Mouse (Mus musculus): ENCODE measurements around the gene Tob2.

Gene Tob2

DNA sequence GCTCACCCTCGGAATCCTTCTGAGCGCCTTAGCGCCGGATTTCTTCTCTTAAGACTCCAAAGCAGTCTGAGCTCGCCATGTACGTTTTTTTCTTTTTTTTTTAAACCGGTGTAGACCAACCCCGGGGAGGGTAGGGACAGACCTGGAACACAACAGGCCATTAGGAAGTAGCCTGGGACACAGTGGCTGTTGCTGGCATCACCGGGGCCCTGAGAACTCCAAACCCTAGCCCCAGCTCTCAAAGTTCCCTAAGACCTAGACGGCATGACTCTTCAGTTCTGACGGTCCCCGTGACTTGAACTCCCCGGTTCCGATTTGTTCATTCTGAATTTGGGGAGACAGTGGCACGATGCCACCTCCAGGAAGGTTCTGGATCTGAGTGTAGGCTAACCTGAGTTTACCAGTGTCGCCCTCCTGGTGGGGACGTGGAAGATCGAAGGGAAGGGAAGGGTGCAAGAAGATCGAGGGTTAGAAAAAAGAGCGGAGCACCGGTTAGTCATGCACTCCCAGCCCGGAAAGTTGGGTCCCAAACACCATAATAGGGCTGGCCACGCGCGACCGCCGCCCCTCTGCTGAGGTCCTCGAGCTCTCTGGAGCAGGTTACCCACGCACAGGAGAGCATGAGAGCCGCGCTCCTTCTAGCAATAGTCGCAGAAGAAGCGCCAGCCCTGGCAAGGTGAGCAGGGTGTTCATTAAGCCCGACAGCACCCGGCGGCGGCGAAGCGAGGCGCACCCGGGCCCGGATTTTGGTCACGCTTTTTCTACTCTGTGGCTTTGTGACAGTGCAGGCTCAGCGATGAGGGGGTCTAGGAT, at the start of gene Tob2:
TSS of gene Tob2 (minus strand) at position 280 of the 813 bp plus-strand sequence.
- peak; percentile 76 for DNase-seq (ENCODE audit: extremely low read depth, insufficient read length, low spot score)

DNA sequence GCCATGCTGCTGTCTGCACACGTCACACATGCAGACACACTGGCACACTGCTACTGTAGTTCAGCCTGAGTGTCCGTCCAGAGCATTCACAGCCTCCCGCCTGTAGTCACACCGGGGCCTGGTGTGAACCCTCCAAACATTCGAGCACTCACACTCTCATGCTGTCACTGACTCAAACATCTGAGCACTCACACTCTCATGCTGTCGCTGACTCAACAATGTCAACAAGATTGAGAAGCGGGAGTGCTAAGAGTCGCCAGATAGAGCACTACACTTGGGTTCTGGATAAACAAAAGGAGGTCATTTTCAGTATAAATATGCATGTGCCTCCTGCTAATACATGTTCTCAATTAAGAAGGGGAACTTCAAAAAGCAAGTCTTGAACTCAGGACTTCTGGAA, 49.4 kb upstream of the Tob2 start:
- no peak for DNase-seq (ENCODE audit: extremely low read depth, insufficient read length, low spot score)

DNA sequence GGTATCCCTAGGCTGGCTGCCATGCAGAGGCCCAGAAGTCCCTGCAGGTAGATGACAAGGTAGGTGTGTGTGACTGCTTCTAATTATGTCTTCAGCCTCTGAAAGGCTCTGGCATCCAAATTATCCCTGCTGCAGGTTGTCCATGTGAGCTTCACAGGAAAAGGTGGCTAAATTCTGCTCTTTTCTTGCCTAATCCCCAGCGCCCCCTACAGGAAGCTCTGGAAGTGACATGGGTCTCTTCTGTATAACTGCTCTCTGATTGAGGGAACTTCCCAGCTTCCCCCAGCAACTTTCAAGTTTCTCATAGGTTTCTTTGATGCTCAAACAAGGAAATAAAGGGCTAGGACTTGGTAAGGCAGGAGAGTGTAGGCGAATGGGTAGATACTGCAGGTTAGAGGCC, 46.3 kb upstream of the Tob2 start:
- no peak for DNase-seq (ENCODE audit: extremely low read depth, insufficient read length, low spot score)

DNA sequence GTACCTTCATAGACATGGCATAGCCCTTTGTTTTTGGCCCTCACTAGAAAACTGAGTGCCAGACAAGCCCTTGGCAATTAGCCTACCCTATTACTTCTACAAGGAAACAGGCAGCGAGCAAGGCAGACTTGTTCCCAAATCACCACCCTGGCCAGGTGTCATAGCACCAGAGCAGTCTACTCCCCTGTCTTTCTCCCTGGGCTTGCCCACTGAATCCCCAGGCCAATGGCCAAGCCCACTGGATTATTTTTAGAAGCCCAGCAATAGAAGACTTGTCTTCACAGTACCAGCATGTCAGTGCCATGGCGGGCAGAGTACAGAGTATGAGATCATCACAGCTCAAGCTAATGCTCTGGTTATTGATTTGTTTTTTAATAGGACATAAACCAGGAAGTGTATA, 40.2 kb upstream of the Tob2 start:
- DNase-seq (ENCODE audit: extremely low read depth, insufficient read length, low spot score) = no peak

DNA sequence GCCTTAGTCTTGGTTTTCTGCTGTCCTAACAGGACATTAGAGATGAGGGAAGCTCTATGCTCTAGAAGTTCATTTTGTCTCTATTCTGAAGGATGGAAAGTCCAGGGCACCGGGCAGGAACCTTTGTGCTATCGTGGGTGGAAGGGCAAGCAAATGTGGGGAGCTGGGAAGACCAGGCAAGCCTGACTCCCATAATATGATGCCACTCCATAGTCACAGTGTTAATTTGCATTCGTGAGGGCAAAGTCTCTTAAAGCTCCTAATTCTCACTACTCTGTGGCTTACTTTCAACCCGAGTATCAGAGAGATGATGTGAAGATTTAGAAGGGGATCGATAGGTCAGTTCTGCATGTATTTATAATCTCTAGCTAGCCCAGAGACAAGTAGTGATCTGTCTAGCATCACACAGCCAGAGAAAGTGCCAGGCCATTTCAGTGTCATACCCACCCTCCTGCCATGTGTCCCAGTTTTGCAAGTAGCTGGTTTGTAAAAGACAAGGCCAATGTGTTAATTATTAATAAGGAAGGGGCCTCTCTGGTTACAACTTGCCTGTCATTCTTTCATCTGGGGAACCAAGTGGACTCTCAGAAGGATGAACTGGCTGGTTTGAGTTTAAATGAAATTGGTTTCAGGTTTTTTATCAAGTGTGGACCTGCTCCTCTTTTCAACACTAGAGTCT, 39.1 kb upstream of the Tob2 start:
- DNase-seq (ENCODE audit: extremely low read depth, insufficient read length, low spot score) = no peak

DNA sequence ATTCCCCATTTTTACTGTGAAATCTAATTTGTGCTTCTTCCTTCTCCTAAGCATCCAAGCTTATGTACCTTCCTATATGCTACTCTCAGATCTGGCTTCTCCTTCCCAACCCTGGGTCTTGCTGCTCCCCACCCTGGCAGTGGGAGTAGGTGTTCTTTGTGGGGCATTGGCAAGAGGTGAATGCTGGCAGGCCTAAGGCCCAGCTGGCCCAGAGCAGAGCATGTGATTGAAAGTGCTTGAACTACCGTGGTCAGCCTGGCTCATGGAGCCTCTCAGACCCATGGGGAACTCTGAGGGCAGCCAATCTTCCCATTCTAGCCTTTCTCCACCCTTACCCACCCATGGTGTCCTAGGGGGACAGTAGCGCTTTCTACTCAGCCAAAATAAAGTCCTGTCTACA, 37.8 kb upstream of the Tob2 start:
- no peak for DNase-seq (ENCODE audit: extremely low read depth, insufficient read length, low spot score)

DNA sequence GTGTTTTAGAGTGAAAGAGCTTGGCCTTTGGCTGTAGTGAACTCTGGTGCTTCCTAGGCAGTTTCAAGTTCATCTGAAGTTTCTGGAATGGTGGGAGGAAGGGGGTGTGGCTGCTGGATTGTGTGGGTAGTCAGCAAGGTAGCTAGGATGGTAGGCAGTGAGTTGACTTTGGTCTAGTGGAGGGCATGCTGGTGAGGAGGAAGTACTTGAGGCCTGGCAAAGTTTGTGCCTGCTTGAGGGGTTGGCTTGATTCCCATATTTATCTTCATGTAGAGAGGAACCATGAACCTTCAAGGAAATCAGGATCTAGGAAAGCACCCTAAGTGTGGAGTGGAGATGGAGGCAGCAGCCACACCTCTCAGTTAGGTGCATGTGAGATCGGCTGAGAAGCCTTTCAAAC, 35.4 kb upstream of the Tob2 start:
- DNase-seq (ENCODE audit: extremely low read depth, insufficient read length, low spot score) = no peak

DNA sequence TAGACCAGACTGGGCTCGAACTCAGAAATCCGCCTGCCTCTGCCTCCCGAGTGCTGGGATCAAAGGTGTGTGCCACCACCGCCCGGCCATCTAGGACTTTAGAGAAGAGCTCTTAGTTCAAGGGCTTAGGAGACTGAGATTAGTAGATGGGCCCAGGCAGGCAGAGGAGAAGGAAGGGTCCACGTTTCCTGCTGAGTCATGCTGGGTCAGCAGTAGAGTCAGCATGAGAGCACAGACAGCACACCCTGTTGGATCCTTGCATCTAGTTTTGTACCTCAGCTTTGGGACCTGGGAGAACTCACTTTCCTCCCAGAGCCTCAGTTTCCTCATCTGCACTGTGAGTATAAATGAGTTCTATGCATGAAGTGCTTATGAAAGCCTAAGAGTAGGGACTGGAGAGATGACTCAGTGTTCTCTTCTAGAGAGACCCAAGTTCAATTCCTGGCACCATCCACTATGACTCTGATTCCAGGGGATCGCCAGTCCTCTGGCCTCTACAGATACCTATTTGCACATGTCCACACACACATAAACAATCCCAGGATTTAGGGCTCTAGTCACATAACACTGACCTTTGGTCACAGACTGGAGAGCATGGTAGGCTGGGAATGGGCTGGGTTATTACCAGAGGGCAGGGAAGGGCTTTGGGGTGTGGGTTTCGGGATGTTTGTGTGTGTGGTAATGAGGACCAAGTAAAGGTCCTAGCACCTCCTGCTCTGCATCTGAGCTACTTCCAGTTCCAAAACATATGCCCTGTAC, 33.4 kb upstream of the Tob2 start:
- DNase-seq (ENCODE audit: extremely low read depth, insufficient read length, low spot score) = no peak

DNA sequence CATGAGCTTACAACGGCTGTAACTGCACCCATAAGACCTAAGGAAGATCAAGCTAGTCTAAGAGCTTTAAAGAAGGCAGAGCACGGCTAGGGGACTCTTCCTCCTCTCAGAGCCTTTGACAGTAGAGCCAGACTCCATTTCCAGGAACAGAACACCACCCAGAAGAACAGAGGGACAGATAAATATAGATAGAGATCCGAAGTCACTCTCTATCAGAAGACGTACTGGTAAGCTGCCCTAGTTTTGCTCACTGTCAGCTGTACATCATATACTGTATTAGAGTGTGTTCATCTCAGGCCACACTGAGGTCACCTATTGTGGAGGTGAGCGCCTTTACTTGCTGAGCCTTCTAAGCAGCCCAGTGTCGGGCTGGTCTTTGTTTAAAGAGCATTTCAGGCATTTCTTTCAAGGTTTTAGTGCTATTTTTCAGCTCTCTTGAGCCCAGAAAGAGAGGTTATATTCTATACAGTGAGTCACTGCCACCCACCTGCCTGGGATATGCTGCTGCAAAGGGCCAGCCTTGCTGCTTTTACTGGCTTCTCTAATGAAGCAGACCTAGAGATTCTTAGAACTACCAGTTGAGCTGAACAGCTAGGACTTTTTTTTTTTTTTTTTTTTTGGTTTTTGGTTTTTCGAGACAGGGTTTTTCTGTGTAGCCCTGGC, 32.7 kb upstream of the Tob2 start:
- no peak for DNase-seq (ENCODE audit: extremely low read depth, insufficient read length, low spot score)

DNA sequence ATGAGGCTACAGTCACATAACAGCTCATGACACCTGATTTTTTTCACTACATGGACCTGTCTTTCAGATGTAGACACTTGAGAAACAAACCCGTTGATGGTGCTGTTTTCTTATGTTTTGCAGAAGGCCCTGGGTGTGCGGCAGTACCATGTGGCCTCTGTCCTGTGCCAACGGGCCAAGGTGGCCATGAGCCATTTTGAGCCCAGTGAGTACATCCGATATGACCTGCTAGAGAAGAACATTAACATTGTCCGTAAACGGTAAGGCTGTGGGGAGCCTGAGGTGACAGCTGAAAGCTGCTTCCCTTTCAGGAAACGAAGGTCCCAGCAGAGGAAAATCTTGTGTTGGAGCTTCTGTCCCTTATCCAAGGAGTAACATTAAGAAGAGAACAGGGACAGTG, 30.6 kb upstream of the Tob2 start:
- no peak for DNase-seq (ENCODE audit: extremely low read depth, insufficient read length, low spot score)

DNA sequence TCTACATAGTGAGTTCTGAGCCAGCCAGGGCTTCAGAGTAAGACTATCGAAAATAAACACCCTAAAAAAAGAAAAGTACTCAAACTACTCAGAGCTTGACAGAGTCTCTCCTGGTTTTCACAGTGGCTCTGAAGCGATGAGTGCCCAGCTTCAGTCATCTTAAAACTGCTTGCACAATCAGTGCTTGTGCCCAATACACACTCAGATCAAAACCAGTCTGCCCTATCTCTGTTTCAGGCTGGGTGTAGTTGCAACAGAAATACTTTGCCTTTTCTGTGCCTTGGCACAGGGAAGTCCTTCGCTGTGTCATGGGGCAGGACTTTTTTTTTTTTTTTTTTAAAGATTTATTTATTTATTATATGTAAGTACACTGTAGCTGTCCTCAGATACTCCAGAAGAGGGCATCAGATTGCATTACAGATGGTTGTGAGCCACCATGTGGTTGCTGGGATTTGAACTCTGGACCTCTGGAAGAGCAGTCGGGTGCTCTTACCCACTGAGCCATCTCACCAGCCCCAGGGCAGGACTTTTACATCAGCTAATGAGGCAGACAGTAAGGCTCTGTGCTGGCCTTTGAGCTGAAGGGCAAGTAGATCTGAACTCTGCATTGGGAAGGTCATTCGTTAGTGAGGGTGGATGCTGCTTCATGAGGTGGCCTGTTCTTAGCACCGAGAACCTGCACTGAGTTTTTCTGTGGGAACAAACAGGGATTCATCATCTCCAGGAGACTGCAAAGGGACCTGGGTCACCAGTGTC, 28.4 kb upstream of the Tob2 start:
- DNase-seq (ENCODE audit: extremely low read depth, insufficient read length, low spot score) = no peak

DNA sequence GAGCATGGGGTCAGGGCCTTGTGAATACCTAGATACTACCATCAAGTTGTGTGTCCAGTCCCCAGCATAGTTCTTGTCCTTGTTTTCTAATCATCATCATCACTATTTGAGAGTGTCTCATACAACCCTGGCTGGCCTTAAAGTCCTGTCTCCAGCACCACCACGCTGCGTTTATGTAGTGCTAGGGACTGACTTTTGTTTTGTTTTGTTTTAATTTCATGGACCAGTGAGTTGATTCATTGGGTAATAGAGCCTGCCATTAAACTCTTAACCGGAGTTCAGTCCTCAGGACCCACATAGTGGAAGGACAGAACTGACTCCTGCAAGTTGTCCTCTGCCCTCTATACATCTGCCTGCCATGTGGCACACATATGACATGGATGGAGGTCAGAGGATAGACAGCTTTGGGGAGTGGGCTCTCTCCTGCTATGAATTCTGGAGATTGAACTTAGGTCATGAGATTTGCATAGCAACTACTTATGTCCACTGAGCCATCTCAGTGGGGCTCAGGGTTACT, 26.9 kb upstream of the Tob2 start:
- DNase-seq (ENCODE audit: extremely low read depth, insufficient read length, low spot score) = no peak

DNA sequence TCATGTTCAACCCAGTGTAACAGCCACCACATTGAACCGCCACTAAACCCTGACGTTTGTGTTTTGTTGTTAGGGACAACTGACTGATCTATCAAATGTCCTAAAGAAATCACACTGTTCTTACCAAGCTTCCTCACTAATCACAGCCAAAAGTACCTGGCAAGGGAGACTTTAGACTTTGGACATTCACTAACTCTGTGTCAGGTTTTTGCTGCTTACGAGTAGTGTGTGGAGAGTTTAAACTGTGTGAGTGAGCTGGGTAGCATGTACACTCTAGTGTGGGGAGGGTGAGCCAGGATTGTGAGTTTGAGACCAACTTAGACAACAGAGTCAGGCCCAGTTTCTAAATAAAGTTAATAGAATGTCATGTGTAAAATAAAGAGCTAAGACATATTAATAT, 23.8 kb upstream of the Tob2 start:
- no peak for DNase-seq (ENCODE audit: extremely low read depth, insufficient read length, low spot score)

DNA sequence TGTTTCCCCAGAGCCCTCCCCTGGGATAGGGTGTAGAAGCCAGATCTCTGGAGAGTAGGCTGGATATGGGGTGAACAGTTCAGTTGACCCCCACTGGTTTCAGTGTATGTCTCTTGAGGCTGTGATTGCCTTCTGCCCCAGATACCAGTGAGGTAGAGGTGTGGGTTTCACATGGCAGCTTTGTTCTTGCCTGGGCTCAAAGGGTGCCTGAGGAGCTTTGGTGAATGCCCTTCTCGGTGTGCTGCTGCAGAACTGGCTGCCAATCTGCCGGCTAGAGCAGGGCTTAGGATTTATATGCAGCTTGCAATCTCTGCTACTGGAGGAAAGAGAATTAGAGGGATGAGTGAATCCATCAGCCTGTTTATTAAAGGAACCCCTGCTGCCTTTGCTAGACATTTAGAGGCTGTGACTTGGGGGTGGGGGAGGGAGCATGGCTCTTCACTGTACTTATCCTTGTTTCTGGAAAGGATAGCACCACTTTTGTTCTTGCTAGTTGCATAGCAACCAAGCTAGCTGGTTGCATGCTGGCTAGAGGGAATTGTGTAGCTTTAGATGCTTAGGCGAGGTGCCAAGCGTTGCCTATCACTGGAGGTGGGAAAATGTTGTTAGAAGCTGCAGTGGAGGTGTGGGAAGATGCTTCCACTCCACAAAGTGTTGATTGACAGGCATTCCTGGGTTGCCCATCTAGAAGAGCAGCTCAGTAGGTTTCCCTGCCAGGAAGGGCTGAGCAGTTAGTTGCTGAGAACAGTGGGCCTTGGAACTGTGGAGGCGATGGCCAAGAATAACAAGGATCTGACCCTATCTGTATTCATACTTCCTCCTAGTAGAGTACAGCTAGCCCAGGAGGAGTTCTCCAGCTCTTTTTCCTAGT, 21.2 kb upstream of the Tob2 start:
- no peak for DNase-seq (ENCODE audit: extremely low read depth, insufficient read length, low spot score)

DNA sequence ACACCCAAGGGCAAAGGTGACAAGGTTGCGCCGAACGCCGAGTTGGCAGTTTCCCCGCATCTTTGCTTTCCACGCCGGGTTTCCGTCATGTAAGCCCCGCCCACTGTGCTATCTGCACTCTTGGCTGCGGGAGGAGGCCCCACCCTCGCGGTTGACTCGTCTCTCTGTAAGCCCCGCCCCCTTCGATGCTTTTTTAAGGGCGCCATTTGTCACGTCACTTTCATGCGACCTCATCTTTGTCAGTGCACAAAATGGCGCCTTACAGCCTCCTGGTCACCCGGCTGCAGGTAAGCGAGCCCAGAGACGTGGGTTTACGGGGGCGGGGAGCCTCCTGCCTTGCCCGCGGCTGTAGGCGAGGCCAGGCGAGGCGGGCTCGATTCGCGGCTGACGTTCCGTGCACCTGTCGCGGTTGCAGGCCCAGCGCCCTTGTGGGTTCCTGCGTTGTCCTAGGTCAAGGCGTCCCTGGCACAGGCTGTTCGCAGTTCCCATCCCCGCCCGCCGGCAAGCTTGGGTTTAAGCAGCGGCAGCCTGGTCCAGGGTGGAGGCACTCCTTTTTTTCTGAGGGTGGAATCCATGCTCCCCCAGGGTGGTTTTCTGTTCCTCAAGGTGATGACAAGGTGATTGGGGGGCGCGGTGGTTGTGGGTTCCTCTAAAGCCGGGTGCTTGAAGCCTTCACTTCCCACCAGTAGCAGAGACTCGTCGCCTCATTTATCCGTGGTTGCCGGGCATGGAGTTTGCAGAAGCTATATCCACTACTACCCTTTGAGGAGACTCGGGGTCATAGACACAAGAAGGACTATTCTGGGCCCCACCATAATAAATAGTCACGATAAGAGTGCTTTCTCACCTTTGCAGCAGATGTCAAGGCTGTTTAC, 13.9 kb upstream of the Tob2 start, which contains the start of gene Aco2:
TSS of gene Aco2 (plus strand) at position 48 of the 875 bp plus-strand sequence.
- DNase-seq (ENCODE audit: extremely low read depth, insufficient read length, low spot score) = peak; percentile 93

DNA sequence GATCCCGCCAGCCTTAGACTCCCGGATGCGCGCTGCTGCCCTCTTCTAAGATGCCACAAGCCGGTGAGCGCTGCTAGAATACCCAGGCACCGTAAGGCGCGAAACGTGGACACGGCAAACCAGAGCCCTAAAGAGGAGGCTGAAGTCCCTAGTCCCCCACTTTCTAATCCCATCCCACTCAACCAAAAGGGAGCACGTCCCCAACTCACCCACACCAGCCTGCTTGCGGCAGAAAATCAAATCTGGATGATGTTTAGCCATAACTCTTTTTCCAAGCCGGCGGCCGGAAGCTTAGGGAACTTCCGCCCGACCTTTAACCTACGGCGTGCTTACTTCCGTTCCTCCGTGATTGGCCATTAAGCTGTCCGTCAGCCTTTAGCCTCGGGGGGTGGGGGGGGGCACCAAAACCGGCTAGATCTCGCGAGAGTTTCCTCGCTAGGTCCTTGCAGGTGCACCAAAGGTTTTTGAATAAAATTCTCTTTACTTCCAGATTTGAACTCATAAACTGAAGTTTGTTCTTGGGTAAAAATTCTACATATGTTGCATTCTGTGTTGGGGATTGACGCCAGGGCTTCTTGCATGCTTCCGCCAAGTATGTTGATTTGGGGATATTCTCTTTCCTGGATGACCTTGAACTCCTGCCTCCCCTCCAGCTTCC, 13.1 kb upstream of the Tob2 start, which contains the start of gene Phf5a:
TSS of gene Phf5a (minus strand) at position 308 of the 658 bp plus-strand sequence.
- DNase-seq (ENCODE audit: extremely low read depth, insufficient read length, low spot score) = peak; percentile 90

DNA sequence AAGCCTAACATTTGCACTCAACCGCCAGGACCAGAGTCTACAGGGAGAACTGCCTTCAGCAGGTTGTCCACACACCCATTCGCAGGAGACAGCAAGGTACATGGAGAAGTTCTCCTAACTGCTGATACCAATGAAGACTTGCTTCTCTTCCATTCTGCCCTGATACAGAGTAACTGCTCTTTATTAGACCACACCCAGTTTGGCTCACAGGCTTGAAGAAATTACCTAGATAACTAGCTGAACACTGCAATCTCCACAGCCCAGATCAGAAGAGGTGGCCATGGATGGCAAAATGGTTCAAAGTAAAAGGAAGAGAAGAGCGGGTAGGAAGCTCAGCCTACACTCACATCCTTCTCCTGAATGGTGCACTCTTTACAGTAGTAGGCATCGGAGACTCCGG, 11.4 kb upstream of the Tob2 start:
- no peak for DNase-seq (ENCODE audit: extremely low read depth, insufficient read length, low spot score)

DNA sequence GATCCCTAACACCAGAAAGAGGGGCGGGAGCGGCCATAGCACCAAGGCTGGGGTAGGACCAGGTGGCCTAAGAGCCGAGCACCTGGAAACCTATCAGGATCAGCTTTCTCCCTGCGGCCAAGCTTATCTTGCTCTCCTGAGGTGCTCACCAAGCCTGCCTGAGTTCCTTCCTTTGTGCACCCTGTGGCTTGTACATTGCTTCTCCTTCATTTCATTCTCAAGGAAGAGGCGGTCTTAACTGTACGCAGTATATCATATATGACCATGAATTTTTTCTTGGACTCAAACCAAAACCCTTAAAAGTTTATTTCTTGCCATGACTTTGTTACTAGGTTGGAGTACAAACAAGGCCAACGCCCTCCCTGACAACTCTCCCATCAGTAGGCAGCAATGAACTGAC, 5.6 kb upstream of the Tob2 start:
- peak; percentile 53 for DNase-seq (ENCODE audit: extremely low read depth, insufficient read length, low spot score)

Data from 3134 (cell line).